Mouse (Mus musculus): ENCODE data around the gene Mrpl36.

DNA sequence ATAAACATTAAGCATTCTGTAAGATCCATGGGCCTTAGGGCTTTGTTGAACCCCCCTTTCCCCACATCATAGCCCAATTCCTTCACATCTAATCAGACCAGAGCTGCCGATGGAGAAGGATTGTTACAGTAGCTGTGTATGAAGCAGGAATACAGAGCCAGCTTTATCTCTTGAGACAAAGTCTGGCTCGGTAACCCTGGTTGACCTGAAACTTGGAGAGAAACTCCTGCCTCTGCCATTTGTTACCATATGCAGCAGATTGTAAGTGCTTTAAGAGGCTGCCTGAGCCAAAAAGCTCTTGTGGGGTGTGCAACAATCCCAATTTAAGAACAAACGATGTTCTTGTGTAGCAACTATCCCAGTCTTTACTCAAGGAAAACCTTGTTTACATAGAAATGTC, 3.4 kb downstream of the Mrpl36 start:
- TF ChIP-seq MAX (IDR thresholded peaks at IDR 0.05) (no peak), MYOG (IDR thresholded peaks at IDR 0.05; ENCODE audit: control insufficient read depth, extremely low read depth, insufficient read length) (no peak), CTCF (IDR thresholded peaks at IDR 0.05; ENCODE audit: control insufficient read depth, insufficient read depth, insufficient read length) (no peak), USF1 (IDR thresholded peaks at IDR 0.05; ENCODE audit: low read depth) (no peak), CEBPB (IDR thresholded peaks at IDR 0.05; ENCODE audit: low read depth) (no peak)
